Mouse (Mus musculus) thymus, postnatal 4 days (tissue): ENCODE measurements around the gene Rgl1.

Experiments
- DNase-seq: peaks from one replicate; pipeline ENCODE4 v3.0.0; 2021

Gene Rgl1

GRCm38 (mm10) chr1:152612535-152613157, 153.5 kb downstream of the Rgl1 start:
- DNase-seq, result no peak

- DNase-seq, result no peak
Observed at GRCm38 (mm10) chr1:152609547-152609946, 156.6 kb downstream of the Rgl1 start.

GRCm38 (mm10) chr1:152609006-152609405, 157.1 kb downstream of the Rgl1 start:
- no peak for DNase-seq

GRCm38 (mm10) chr1:152607765-152608164, 158.4 kb downstream of the Rgl1 start:
- no peak for DNase-seq

GRCm38 (mm10) chr1:152606727-152607126, 159.4 kb downstream of the Rgl1 start:
- DNase-seq, result no peak

GRCm38 (mm10) chr1:152605895-152606625, 160.1 kb downstream of the Rgl1 start:
- no peak for DNase-seq

- no peak for DNase-seq
Observed at GRCm38 (mm10) chr1:152604147-152604546, 162.0 kb downstream of the Rgl1 start.

DNA sequence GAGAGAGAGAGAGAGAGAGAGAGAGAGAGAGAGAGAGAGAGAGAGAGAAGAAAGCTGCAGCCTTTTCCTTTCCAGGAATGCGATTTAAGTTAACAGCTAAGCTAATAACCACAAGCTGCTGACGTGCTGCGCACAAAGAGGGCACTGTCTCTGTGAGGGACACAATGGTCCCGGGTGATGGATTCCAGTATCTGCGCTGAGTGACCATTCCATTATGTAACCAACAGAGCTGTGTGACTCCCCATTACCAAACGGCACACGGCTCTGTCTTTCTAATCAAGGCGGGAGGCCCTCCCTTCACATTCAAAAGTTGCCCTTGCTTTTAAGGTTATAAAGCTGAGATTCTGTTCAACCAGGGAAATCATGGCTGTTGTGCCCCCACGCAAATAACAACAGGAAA, 162.5 kb downstream of the Rgl1 start:
- no peak for DNase-seq

GRCm38 (mm10) chr1:152600494-152600893, 165.7 kb downstream of the Rgl1 start:
- no peak for DNase-seq

GRCm38 (mm10) chr1:152599347-152599746, 166.8 kb downstream of the Rgl1 start:
- DNase-seq, result no peak

GRCm38 (mm10) chr1:152594690-152595089, 171.5 kb downstream of the Rgl1 start:
- peak; percentile 26 for DNase-seq

GRCm38 (mm10) chr1:152593831-152594549, 172.2 kb downstream of the Rgl1 start:
- DNase-seq, result peak; percentile 56

DNA sequence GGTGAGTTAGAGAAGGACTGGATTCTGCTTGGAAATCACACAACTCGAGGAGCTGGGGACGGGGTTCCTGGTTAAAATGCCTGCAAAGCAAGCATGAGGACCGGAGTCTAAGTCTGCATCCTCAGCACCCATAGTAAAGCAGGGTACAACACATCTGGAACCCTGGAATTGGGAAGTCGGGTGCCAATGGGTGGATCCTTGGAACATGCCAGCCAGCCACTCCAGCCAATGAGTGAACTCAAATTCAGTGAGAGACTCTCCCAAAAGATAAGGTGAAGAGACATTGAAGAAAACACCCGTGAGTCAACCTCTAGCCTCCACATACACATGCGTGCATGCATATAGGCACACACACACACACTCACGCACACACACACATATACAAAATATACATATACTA, 172.8 kb downstream of the Rgl1 start:
- no peak for DNase-seq

GRCm38 (mm10) chr1:152592609-152593008, 173.5 kb downstream of the Rgl1 start:
- peak; percentile 43 for DNase-seq

GRCm38 (mm10) chr1:152591746-152592498, 174.2 kb downstream of the Rgl1 start:
- DNase-seq, result peak; percentile 28

DNA sequence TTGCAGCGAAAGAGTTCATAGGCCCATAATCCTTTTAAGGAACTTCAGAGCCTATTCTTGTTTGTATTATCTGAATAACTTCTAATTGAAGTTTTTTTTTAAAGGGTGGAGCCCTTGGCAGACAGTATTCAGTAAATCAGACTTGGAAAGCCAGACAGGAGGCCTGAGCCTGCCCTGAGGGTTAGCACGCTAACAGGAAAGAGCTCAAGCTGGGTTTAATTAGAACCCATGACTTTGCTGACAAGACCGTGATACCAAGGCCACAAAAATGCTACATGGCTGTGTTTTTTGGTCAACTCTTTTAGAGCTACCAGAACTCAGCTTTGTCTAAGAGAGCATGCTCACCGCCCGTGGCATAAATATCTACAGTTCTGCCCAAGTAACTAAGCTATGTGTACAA, 175.8 kb downstream of the Rgl1 start:
- no peak for DNase-seq

- DNase-seq, result no peak
Observed at GRCm38 (mm10) chr1:152589331-152589935, 176.7 kb downstream of the Rgl1 start.

DNA sequence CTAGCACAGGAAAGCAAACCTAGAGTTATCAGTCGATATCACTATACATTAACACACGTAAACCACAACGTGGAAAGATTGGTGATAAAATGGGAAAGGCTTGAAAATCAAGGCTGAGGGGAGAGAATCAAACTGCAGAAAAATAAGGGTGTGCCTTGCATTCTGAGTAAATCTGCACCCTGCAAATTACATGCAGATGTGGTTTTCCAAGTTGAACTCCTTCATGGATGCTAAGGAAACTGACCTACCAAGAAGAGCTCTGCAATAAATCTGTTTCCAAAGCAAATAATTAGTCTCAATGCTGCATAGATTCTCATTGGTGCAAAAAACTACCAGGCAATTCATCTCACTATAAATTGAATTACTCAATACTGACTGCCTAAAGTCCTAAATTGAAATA, 178.7 kb downstream of the Rgl1 start:
- no peak for DNase-seq

DNA sequence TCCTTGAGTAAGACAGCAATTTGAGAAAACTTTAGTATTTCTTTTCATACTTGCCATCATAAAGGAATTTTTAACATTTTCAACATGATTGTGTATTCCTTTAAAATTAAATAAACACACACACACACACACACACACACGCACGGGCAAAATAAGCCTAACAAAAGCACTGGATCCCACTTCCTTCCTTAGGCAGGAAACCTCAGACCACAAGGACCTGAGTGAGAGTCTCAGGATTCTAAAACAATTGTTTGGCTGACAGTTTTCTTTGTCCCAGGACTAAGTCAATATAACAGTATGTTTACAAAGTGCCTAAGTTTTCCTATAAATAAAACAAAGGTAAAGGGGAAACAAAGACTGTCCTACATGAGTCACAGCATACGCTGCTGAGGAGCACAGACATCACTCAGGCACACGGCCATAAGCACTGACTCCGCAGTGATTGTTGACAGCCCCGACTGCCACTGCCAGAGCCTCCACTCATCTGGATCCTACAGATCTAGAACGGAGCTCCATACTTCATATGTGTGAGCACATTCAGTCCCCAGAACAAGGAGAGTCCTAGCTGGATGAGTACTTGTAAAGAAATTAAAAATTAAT, 180.7 kb downstream of the Rgl1 start:
- peak; percentile 38 for DNase-seq

DNA sequence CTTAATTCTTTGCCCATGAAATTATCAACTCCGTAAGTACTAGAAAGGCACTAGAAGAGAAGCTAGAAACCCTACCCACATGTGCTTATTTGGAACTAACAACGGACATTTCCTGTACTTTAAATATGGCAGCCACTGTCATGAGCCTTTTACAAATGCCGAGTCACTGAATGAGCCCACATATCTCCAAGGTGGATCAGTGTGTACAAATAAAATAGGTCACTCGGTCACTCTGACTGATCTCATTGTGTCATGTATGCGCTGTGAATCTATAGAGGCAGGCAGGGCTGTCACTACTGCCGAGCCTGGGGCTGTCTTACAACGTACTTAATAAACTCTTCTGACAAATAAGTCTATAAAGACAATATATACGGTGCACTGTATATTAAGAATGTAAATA, 181.2 kb downstream of the Rgl1 start:
- no peak for DNase-seq

GRCm38 (mm10) chr1:152581127-152581905, 184.8 kb downstream of the Rgl1 start:
- DNase-seq, result no peak

GRCm38 (mm10) chr1:152578944-152579343, 187.2 kb downstream of the Rgl1 start:
- DNase-seq, result no peak
